Mouse (Mus musculus) small intestine, adult 2 months (tissue): ENCODE data around the gene Sptbn4.

Experiments used
- CTCF ChIP-seq: fragments of 200-500 bp; IDR thresholded peaks from 2 replicates; pipeline ENCODE4 v1.5.1; 2012; ENCODE audit warnings: low read depth, mild to moderate bottlenecking, control low read depth, inconsistent platforms, low read length, moderate library complexity, mixed read lengths; ENCODE audit not compliant: insufficient replicate concordance, insufficient read length; ENCODE audit errors: extremely low read depth
- POLR2A ChIP-seq: fragments of 200-500 bp; IDR thresholded peaks from 2 replicates; pipeline ENCODE4 v1.6.1; 2012; ENCODE audit warnings: low read depth, mild to moderate bottlenecking, control low read depth, inconsistent platforms, low read length, moderate library complexity

DNA sequence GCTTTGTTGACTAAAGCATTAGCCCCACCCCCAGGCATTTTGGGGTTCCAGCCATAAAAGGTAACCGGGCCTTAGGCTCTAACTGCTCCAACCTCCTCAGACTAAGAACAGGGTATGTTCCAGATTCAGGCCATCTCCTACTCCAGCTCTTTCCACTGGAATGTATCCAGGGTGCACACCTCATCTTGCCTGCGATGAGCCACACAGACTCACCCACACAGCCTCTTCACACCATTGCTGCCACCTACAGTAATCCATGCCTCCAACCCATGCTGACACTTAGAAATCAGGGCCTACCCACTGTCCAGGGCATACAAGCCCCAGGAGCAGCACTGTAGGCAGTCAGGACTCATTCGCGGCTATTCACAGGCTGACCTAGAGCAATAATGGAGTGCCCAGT lies 108.4 kb downstream of the Sptbn4 start:
- TF ChIP-seq CTCF: no peak
- no peak for TF ChIP-seq POLR2A
